Mouse (Mus musculus) mouse trophoblast stem cell (cell line): ENCODE measurements around the gene Adam1a.
"Not testable (repeated sequence)": the region's sequence is repeated elsewhere in the genome, so short reads cannot be mapped to it uniquely, and the experiment has no call there.

Experiments
- in situ Hi-C, 2 experiments: fragments of 300-500 bp; cut with MseI, MboI; formaldehyde crosslinking; loops; 2 replicates in 1 of 2; 3 replicates in 1 of 2; pipeline ENCODE4 v1.15.1; 2025

Adam1a gene

DNA sequence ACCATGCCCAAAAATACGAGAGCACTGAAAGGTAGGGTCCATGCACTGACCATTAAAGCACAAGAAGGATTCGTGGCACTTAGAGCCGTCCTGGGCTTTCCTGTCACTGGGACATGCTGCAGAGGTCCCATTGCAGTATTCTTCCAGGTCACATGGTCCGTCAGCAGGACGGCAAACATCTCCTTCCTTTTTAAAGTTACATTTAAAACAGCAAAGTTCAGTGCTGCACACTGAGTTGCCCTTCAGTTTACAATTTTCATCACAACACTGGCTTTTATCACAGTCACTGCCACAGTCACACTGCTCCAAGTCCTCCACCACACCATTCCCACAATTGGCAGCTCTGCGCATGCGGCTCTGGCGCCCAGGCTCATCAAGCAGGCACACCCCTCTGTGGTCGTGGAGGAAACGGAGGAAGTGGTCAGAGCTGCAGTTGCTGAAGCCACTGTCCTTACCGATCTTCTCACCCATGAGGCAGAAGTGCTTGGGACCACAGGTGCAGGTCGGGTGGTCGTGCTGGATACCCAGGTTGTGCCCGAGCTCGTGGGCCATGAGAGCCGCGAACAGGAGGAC lies 43.8 kb downstream of the Adam1a start:
- in situ Hi-C loops = not testable (repeated sequence)

DNA sequence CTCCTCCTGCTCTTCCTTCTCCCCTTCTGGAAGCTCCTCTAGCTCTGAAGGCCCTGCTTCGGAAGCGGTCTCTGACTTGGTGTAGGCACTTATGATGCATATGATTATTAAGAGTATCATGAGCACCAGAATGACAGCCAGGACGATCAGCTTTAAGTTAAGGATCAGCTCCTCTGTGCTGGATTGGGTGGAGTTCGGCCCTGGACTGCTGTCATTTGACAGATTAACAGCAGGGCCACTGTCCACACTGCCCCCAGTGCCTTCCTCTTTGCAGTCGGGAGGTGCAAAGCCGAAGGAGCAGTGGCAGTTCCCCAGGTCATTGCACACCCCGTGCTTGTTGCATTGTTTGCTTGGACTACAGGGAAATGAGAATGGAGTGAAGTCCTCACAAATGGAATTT lies 44.6 kb downstream of the Adam1a start:
- in situ Hi-C loops = no loop called here

DNA sequence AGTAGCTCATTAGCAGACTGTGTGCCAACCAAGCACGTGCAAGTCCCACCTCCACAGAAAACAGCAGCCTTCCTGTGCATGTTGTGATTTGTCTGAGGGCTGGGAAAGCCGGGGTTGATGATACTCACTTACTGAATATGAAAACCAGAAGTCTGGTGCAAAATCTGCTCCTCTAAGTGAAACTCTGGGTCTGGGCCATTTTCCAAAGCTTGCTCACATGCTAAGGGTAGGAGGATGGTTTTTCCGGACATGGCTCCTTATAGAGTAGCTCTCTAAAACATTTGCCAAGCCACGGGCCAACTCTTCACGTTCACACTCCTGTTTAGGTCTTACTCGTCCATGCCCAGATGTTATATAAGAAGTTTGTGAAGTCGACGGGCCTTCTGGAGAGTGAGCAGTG lies 52.0 kb downstream of the Adam1a start:
- in situ Hi-C loops = no loop called here

DNA sequence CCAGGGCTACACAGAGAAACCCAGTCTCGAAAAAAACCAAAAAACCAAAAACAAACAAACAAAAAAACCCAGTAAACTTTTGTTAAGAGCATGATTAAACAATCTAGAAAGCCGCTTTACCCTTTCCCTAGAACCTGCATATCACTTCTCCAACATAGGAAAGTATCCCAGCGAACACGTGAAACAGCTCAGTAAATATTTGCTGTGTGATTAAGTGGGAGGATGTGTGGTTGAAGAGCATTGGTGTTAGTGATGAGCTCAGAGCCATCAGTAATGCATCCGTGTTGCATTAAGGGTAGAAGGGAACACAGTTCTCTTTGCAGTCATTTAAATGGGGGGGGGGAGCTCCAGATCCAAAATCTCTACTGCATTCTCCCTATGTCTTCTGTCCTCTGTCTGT lies 60.5 kb downstream of the Adam1a start:
- in situ Hi-C loops = no loop called here

DNA sequence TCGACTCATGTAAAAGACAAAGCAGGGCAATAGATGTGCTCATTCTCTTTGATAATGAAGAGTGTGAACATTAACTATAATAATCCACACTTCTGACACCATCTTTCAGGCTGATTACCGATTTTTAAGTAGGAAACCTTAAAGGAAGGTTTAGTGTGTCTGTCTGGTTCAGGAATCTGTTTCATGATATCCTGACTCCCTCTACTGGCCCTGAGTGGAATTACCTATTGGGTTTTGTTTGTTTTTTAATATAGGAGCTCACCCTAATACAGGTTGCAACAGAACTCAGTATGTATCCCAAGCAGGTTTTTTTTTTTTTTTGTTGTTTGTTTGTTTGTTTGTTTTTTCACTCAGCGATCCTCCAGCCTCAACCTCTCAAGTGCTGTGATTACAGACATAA lies 67.6 kb downstream of the Adam1a start:
- in situ Hi-C loops = no loop called here

DNA sequence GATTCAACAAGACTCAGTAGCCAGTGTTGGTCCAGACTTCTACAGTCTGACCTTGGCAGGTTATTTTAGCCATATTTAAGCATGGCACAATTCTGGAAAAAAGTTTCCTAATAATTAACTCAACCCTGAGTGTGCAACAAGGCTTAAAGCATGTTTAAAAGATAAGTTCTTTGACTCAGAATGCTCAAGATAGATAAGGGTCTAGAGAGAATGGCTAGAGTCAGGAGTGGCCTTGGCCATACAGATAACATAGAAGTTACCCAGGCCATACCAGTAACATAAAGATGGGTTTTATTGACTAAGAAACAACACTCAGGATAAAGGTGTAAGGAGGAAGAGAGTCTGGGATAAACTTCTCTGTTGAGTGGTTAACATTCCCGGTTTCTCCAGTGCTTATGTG lies 69.2 kb downstream of the Adam1a start:
- in situ Hi-C loops = no loop called here

DNA sequence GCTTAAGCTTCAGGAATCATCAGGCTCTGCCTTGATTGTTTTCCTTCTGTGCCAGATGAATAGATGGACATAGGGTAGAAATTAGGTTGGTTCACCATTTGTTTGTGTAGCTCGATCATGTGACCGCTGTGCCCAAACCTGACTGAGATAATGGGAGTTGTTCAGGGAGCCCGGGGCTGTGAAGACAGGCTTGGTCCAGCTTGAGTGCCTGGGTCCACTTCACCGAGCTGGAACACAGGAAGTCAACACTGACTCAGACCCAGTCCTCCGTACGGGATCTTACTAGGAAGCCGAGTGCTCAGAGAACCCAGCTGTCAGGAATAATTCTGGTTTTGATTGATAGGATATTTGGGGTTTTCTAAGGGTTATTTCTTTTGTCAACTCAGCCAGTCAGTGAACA lies 70.7 kb downstream of the Adam1a start:
- in situ Hi-C loops = no loop called here

DNA sequence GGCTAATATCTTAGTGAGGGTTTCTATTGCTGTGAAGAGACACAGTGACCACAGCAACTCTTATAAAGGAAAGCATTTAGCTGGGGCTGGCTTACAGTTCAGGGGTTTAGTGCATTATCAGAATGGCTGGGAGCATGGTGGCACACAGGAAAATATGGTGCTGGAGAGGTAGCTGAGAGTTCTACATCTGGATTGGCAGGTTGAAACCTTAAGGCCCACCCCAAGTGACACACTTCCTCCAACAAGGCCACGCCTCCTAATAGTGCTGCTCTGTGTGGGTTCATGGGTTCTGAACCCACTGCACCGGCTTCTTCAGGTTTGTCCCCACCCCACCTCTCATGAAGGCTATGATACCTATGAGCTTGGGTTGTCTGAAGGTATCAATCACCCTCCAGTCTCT lies 72.9 kb downstream of the Adam1a start:
- in situ Hi-C loops = no loop called here

DNA sequence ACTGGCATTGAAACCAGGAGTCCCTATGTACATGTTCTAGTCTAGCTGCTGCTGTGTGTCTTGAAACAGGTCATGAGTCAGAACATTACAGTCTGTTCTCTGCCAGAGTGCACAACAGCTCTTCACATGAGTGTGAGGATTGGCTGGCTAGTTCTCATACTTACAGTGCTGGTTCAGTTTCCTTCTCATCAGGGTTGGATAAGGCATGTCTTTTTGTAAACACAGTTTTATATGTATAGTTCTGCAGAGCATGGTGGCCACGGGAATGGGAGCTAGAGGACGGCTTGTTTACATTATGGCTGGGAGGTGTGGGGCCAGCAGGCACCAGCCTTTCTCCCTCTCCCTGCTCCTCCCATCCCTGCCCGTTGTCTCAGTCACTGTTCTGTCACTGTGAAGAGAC lies 75.7 kb downstream of the Adam1a start:
- in situ Hi-C loops = no loop called here
